In the genomic region with DNA sequence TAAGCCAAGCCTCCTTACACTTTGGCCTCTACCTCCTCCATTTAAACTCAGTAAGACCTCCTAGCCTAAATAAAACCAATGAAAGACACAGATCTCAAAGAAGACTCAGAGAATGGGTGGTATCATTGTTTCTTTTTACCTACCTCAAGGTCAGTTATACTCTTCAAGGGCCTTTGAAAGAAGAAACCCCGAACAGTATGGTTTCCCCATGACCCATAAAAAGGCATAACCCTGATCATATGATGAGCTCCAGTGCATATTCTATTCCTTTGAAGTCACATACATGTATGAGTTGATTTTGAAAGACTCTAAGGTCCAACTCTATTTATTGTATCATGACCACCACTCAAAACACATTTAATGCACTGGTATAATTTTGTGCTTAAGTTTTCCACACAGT, we compare ENCODE assay signal across 8 mouse cellular contexts. TPM values are rescaled to one million over a fixed set of nuclear protein-coding genes. Genes with fewer than 3 reads are reported as not detected.
DNase-seq lines count a peak whose midpoint lies in the region; ATAC-seq and TF ChIP-seq lines count a peak whose summit lies in the region.

A gene (plus strand): TSS at position 301 of the 400 bp plus-strand sequence.

- no peak for TF ChIP-seq POLR2A in limb, embryonic 14.5 days (IDR thresholded peaks at IDR 0.05; ENCODE audit: borderline replicate concordance, extremely low read depth, insufficient read depth, insufficient read length)

- no peak for ATAC-seq in lung, embryonic 14.5 days (ENCODE audit: insufficient read depth)
- ATAC-seq in embryonic facial prominence, embryonic 13.5 days (ENCODE audit: insufficient number of reproducible peaks, insufficient read depth, low FRiP score, low TSS enrichment, low read depth), result no peak
- no peak for ATAC-seq in heart, postnatal 0 days (ENCODE audit: insufficient read depth, low read depth)
- ATAC-seq in limb, embryonic 14.5 days (ENCODE audit: low FRiP score, low read depth), result no peak
- ATAC-seq in stomach, embryonic 16.5 days (ENCODE audit: insufficient read depth, low FRiP score), result no peak

- 0 out of 2 replicates have a peak, but pooled peaks cover 5% of the 10 kb centered on the region for H3K27me3 ChIP-seq in lung, embryonic 14.5 days (ENCODE audit: insufficient read depth, low read length)
- peaks cover 17% of the 10 kb centered on the region for H3K27me3 ChIP-seq in embryonic facial prominence, embryonic 13.5 days
- no peaks in the 10 kb centered on the region for H3K27me3 ChIP-seq in heart, postnatal 0 days (ENCODE audit: control insufficient read depth, insufficient read depth, low read length)
- no peaks in the 10 kb centered on the region for H3K27me3 ChIP-seq in limb, embryonic 14.5 days (ENCODE audit: control insufficient read depth, insufficient read depth, low read length)
- H3K27me3 ChIP-seq in stomach, embryonic 16.5 days (ENCODE audit: control insufficient read depth, insufficient read depth, low read length), result no peaks in the 10 kb centered on the region

- peaks cover 3% of the 10 kb centered on the region; the same call in 1 of the 2 replicates for H3K4me1 ChIP-seq in lung, embryonic 14.5 days (ENCODE audit: insufficient read depth)
- peaks cover 14% of the 10 kb centered on the region for H3K4me1 ChIP-seq in embryonic facial prominence, embryonic 13.5 days
- no peaks in the 10 kb centered on the region; the same call in 1 of the 2 replicates for H3K4me1 ChIP-seq in heart, postnatal 0 days (ENCODE audit: control insufficient read depth, insufficient read depth)
- H3K4me1 ChIP-seq in limb, embryonic 14.5 days (ENCODE audit: control insufficient read depth, insufficient read depth, low read length), result peaks cover 5% of the 10 kb centered on the region
- H3K4me1 ChIP-seq in stomach, embryonic 16.5 days (ENCODE audit: control insufficient read depth, insufficient read depth, low read length), result no peaks in the 10 kb centered on the region

- TF ChIP-seq CTCF in lung, embryonic 14.5 days (IDR thresholded peaks at IDR 0.05; ENCODE audit: low read depth), result no peak
- no peak for TF ChIP-seq CTCF in heart, postnatal 0 days (IDR thresholded peaks at IDR 0.05; ENCODE audit: low read depth)

- 97% methylated on average over 1 of the region's 1 CpGs for WGBS in lung, embryonic 14.5 days
- 96% methylated on average over 1 of the region's 1 CpGs for WGBS in embryonic facial prominence, embryonic 13.5 days
- 95% methylated on average over 1 of the region's 1 CpGs for WGBS in heart, postnatal 0 days
- 96% methylated on average over 1 of the region's 1 CpGs for WGBS in limb, embryonic 14.5 days
- 100% methylated on average over 1 of the region's 1 CpGs for WGBS in stomach, embryonic 16.5 days

- H3K9ac ChIP-seq in lung, embryonic 14.5 days, result peak within 1 kb of the TSS; percentile 74
- H3K9ac ChIP-seq in embryonic facial prominence, embryonic 13.5 days, result peak within 1 kb of the TSS; percentile 83
- peak within 1 kb of the TSS; percentile 63 for H3K9ac ChIP-seq in heart, postnatal 0 days (replicated peaks; ENCODE audit: low read depth, low read length)
- peak within 1 kb of the TSS; percentile 84 for H3K9ac ChIP-seq in limb, embryonic 14.5 days (ENCODE audit: low read depth, low read length, severe bottlenecking)
- peak within 1 kb of the TSS; percentile 87 for H3K9ac ChIP-seq in stomach, embryonic 16.5 days (ENCODE audit: low read length)

- no peak for TF ChIP-seq EP300 in heart, postnatal 0 days (IDR thresholded peaks at IDR 0.05; ENCODE audit: low read depth)

- peak within 1 kb of the TSS; percentile 74 for H3K4me2 ChIP-seq in lung, embryonic 14.5 days
- H3K4me2 ChIP-seq in embryonic facial prominence, embryonic 13.5 days, result peak within 1 kb of the TSS; percentile 73
- H3K4me2 ChIP-seq in heart, postnatal 0 days (ENCODE audit: low read depth, low read length), result peak within 1 kb of the TSS; percentile 73
- peak within 1 kb of the TSS; percentile 68 for H3K4me2 ChIP-seq in limb, embryonic 14.5 days (replicated peaks; ENCODE audit: low read depth, low read length, severe bottlenecking)
- peak within 1 kb of the TSS; percentile 55 for H3K4me2 ChIP-seq in stomach, embryonic 16.5 days (ENCODE audit: low read depth, low read length)

- H3K9me3 ChIP-seq in lung, embryonic 14.5 days (ENCODE audit: low read depth, low read length), result no peaks in the 10 kb centered on the region
- H3K9me3 ChIP-seq in embryonic facial prominence, embryonic 13.5 days, result no peaks in the 10 kb centered on the region
- H3K9me3 ChIP-seq in heart, postnatal 0 days (replicated peaks; ENCODE audit: control insufficient read depth, low read length), result no peaks in the 10 kb centered on the region
- H3K9me3 ChIP-seq in limb, embryonic 14.5 days (ENCODE audit: control insufficient read depth, low read length), result no peaks in the 10 kb centered on the region
- no peaks in the 10 kb centered on the region for H3K9me3 ChIP-seq in stomach, embryonic 16.5 days (replicated peaks; ENCODE audit: control insufficient read depth, low read length)

- peak within 1 kb of the TSS; percentile 73 for H3K4me3 ChIP-seq in lung, embryonic 14.5 days (ENCODE audit: low read depth, low read length)
- peak within 1 kb of the TSS; percentile 74 for H3K4me3 ChIP-seq in embryonic facial prominence, embryonic 13.5 days
- H3K4me3 ChIP-seq in heart, postnatal 0 days (ENCODE audit: low read depth, low read length), result peak within 1 kb of the TSS; percentile 74
- peak within 1 kb of the TSS; percentile 73 for H3K4me3 ChIP-seq in limb, embryonic 14.5 days (replicated peaks; ENCODE audit: low read length)
- peak within 1 kb of the TSS; percentile 77 for H3K4me3 ChIP-seq in stomach, embryonic 16.5 days (replicated peaks; ENCODE audit: low read length)

- DNase-seq in lung, embryonic 14.5 days, result no peak
- no peak for DNase-seq in lung, postnatal 25 days (ENCODE audit: low spot score)
- no peak for DNase-seq in heart, postnatal 0 days (ENCODE audit: low spot score)
- DNase-seq in limb, embryonic 14.5 days (ENCODE audit: low spot score), result no peak
- DNase-seq in thymus, postnatal 25 days, result no peak
- no peak for DNase-seq in ovary, postnatal 10 days (ENCODE audit: low spot score)

- no peaks in the 10 kb centered on the region for H3K36me3 ChIP-seq in lung, embryonic 14.5 days (ENCODE audit: insufficient read depth)
- H3K36me3 ChIP-seq in embryonic facial prominence, embryonic 13.5 days, result no peaks in the 10 kb centered on the region
- no peaks in the 10 kb centered on the region for H3K36me3 ChIP-seq in heart, postnatal 0 days (replicated peaks; ENCODE audit: control insufficient read depth, insufficient read depth, low read length)
- no peaks in the 10 kb centered on the region for H3K36me3 ChIP-seq in limb, embryonic 14.5 days (ENCODE audit: control insufficient read depth, insufficient read depth, low read length)
- H3K36me3 ChIP-seq in stomach, embryonic 16.5 days (ENCODE audit: control insufficient read depth, insufficient read depth, low read length), result no peaks in the 10 kb centered on the region

- H3K27ac ChIP-seq in lung, embryonic 14.5 days (ENCODE audit: low read depth), result peak within 1 kb of the TSS; percentile 83
- H3K27ac ChIP-seq in embryonic facial prominence, embryonic 13.5 days, result peak within 1 kb of the TSS; percentile 62
- peak within 1 kb of the TSS; percentile 83 for H3K27ac ChIP-seq in heart, postnatal 0 days (ENCODE audit: low read depth)
- H3K27ac ChIP-seq in limb, embryonic 14.5 days (replicated peaks; ENCODE audit: low read depth, low read length), result peak within 1 kb of the TSS; percentile 55; the same call in 1 of the 2 replicates
- peak within 1 kb of the TSS; percentile 79 for H3K27ac ChIP-seq in stomach, embryonic 16.5 days (ENCODE audit: low read length)

RNA-seq across cellular contexts. Expression of the gene that starts here (rescaled TPM):
- 3.7 and 5.6 TPM in 2 replicates for polyA plus RNA-seq in lung, embryonic 14.5 days (2014; fragmentation: Nextera tagmentation; extraction: Ambion mirVana)
- 6.6 and 7.2 TPM in 2 replicates for polyA plus RNA-seq in embryonic facial prominence, embryonic 13.5 days (2015; fragmentation: Nextera tagmentation; extraction: Ambion mirVana)
- 2.9 and 3.2 TPM in 2 replicates for total RNA-seq in heart, postnatal 0 days (2014; rRNA removed; ENCODE audit: low replicate concordance)
- polyA plus RNA-seq in heart, postnatal 0 days (2015; fragmentation: Nextera tagmentation; extraction: Ambion mirVana), result 2.2 and 2.5 TPM in 2 replicates
- polyA plus RNA-seq in limb, embryonic 14.5 days (2012; rRNA removed), result 6.4 and 7.7 TPM in 2 replicates
- polyA plus RNA-seq in limb, embryonic 14.5 days (2014; fragmentation: Nextera tagmentation; extraction: Ambion mirVana), result 9.4 and 9.9 TPM in 2 replicates
- polyA plus RNA-seq in stomach, embryonic 16.5 days (2015; fragmentation: Nextera tagmentation; extraction: Ambion mirVana), result 17.5 and 19.4 TPM in 2 replicates
